Mouse (Mus musculus): ENCODE measurements at regions not wholly inside any gene's neighbourhood (a gene's known extent, or its start where the extent isn't known, plus 50 kb on each side); places are given as distances from the start of the nearest gene placed in this dataset.

DNA sequence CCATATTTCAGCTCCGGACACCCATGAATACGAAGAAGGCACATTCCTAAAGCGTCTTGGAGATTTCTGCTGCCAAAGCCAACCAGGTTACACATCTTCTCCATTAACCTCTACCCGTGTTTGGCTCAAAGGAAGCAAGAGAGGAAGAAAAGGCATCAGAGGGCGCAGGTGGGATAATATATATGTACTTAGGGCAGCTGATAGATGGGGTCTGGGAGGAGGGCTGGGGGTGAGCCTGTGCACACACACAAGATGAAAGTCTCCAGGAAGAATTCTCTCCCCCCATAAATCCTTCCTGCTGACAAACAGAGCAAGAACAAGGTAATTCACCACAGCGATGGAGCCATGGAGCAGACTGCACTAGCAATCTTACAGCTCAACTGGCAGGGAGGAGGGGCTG, 529.5 kb upstream of the Kdm8 start:
- Histone ChIP-seq H3K27ac (ENCODE audit: low read depth, low read length) (0 out of 2 replicates have a peak overlapping the region, but pooled peaks have one; percentile 14), H3K27me3 (ENCODE audit: control insufficient read depth, insufficient read depth, low read length) (no peaks in the 10 kb centered on the region), H3K4me2 (ENCODE audit: low read depth) (no peak overlapping the region), H3K36me3 (ENCODE audit: control insufficient read depth, insufficient read depth, low read length) (no peaks in the 10 kb centered on the region), H3K4me1 (ENCODE audit: control insufficient read depth, insufficient read depth, low read length) (no peaks in the 10 kb centered on the region), H3K9me3 (ENCODE audit: control insufficient read depth, low read length) (no peaks in the 10 kb centered on the region), H3K4me3 (ENCODE audit: low read depth, low read length) (no peak overlapping the region), H3K9ac (ENCODE audit: low read length) (no peak overlapping the region)
- ATAC-seq (ENCODE audit: insufficient read depth, low FRiP score, low TSS enrichment) (no peak), DNase-seq (ENCODE audit: low spot score) (no peak)
- 53% methylated on average over 6 of the region's 6 CpGs for whole genome bisulfite sequencing

GRCm38 (mm10) chr7:124915637-124916036, 528.8 kb upstream of the Kdm8 start:
- no peak overlapping the region for H3K4me3 ChIP-seq (ENCODE audit: low read depth, low read length)
- H3K27ac ChIP-seq (ENCODE audit: low read depth, low read length), result no peak overlapping the region
- ATAC-seq (ENCODE audit: insufficient read depth, low FRiP score, low TSS enrichment) (no peak), DNase-seq (ENCODE audit: low spot score) (no peak)
- no peaks in the 10 kb centered on the region for H3K9me3 ChIP-seq (ENCODE audit: control insufficient read depth, low read length)
- H3K4me2 ChIP-seq (ENCODE audit: low read depth), result no peak overlapping the region
- H3K4me1 ChIP-seq (ENCODE audit: control insufficient read depth, insufficient read depth, low read length), result no peaks in the 10 kb centered on the region
- no peak overlapping the region for H3K9ac ChIP-seq (ENCODE audit: low read length)
- H3K27me3 ChIP-seq (ENCODE audit: control insufficient read depth, insufficient read depth, low read length), result no peaks in the 10 kb centered on the region
- H3K36me3 ChIP-seq (ENCODE audit: control insufficient read depth, insufficient read depth, low read length), result no peaks in the 10 kb centered on the region
- 71% methylated on average over 5 of the region's 5 CpGs for WGBS

DNA sequence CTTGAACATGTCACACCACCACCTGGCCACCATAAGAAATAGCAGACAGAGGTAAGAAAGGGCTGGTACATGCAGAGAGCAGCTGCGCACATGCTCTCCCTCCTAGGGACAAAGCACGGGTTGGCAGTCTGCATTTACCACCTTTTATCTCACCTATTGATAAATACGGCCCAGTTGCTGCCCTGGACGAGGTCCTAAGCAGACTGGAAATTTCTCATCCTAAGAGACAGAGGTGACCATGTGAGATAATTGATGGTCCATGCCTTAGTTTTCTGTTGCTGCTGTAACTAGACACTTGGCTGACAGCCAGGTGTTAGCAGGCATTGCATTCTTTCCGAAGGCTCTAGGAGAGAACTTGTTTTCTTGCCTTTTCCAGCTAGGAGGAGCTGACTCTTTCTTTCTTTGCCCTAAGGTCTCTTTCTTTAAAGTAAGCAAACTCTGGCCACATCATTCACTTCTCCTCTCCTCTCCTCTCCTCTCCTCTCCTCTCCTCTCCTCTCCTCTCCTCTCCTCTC, 526.8 kb upstream of the Kdm8 start:
- Histone ChIP-seq H3K4me2 (ENCODE audit: low read depth) (no peak overlapping the region), H3K36me3 (ENCODE audit: control insufficient read depth, insufficient read depth, low read length) (no peaks in the 10 kb centered on the region), H3K9ac (ENCODE audit: low read length) (no peak overlapping the region), H3K27me3 (ENCODE audit: control insufficient read depth, insufficient read depth, low read length) (no peaks in the 10 kb centered on the region), H3K4me3 (ENCODE audit: low read depth, low read length) (no peak overlapping the region), H3K27ac (ENCODE audit: low read depth, low read length) (no peak overlapping the region), H3K4me1 (ENCODE audit: control insufficient read depth, insufficient read depth, low read length) (no peaks in the 10 kb centered on the region), H3K9me3 (ENCODE audit: control insufficient read depth, low read length) (no peaks in the 10 kb centered on the region)
- whole genome bisulfite sequencing, result 55% methylated on average over 5 of the region's 5 CpGs
- DNase-seq (ENCODE audit: low spot score) (no peak), ATAC-seq (ENCODE audit: insufficient read depth, low FRiP score, low TSS enrichment) (no peak)

GRCm38 (mm10) chr7:124922806-124923205, 521.7 kb upstream of the Kdm8 start:
- H3K27ac ChIP-seq (ENCODE audit: low read depth, low read length), result no peak overlapping the region
- H3K27me3 ChIP-seq (ENCODE audit: control insufficient read depth, insufficient read depth, low read length), result no peaks in the 10 kb centered on the region
- H3K4me3 ChIP-seq (ENCODE audit: low read depth, low read length), result no peak overlapping the region
- H3K9me3 ChIP-seq (ENCODE audit: control insufficient read depth, low read length), result no peaks in the 10 kb centered on the region
- H3K9ac ChIP-seq (ENCODE audit: low read length), result no peak overlapping the region
- ATAC-seq (ENCODE audit: insufficient read depth, low FRiP score, low TSS enrichment) (no peak), DNase-seq (ENCODE audit: low spot score) (no peak)
- no peak overlapping the region for H3K4me2 ChIP-seq (ENCODE audit: low read depth)
- WGBS, result 88% methylated on average over 7 of the region's 7 CpGs
- H3K36me3 ChIP-seq (ENCODE audit: control insufficient read depth, insufficient read depth, low read length), result no peaks in the 10 kb centered on the region
- H3K4me1 ChIP-seq (ENCODE audit: control insufficient read depth, insufficient read depth, low read length), result no peaks in the 10 kb centered on the region

- WGBS, result 84% methylated on average over 3 of the region's 3 CpGs
- H3K27ac ChIP-seq (ENCODE audit: low read depth, low read length), result no peak overlapping the region
- no peaks in the 10 kb centered on the region for H3K27me3 ChIP-seq (ENCODE audit: control insufficient read depth, insufficient read depth, low read length)
- no peak overlapping the region for H3K4me3 ChIP-seq (ENCODE audit: low read depth, low read length)
- no peaks in the 10 kb centered on the region for H3K9me3 ChIP-seq (ENCODE audit: control insufficient read depth, low read length)
- ATAC-seq (ENCODE audit: insufficient read depth, low FRiP score, low TSS enrichment), result no peak
- H3K36me3 ChIP-seq (ENCODE audit: control insufficient read depth, insufficient read depth, low read length), result no peaks in the 10 kb centered on the region
- no peak for DNase-seq (ENCODE audit: low spot score)
- no peak overlapping the region for H3K9ac ChIP-seq (ENCODE audit: low read length)
- H3K4me1 ChIP-seq (ENCODE audit: control insufficient read depth, insufficient read depth, low read length), result no peaks in the 10 kb centered on the region
- no peak overlapping the region for H3K4me2 ChIP-seq (ENCODE audit: low read depth)
Observed at GRCm38 (mm10) chr7:124933573-124933972, 510.9 kb upstream of the Kdm8 start.

DNA sequence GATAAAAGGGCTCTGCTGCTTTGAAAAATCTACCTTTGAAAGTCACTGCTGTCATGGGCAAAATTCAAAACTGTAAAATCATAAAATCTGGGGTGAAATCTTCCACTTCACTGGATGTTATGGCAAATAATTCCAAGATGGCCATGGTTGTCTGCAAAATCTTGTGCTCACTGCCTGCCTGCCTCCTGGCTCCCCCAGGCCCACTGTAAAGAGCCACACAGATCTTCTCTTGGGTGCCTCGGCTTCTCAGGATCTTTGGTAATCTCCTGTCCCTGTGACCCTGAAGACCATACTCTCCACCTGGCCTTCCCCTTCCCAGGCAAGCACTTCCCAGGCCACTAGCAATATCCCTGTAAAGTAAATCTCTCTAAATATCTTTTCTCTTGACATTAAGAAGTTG, 505.1 kb upstream of the Kdm8 start:
- no peak overlapping the region for H3K27ac ChIP-seq (ENCODE audit: low read depth, low read length)
- ATAC-seq (ENCODE audit: insufficient read depth, low FRiP score, low TSS enrichment), result no peak
- 78% methylated on average over 1 of the region's 1 CpGs for WGBS

GRCm38 (mm10) chr7:124941527-124941926, 502.9 kb upstream of the Kdm8 start:
- ATAC-seq (ENCODE audit: insufficient read depth, low FRiP score, low TSS enrichment) (no peak), DNase-seq (ENCODE audit: low spot score) (no peak)
- Histone ChIP-seq H3K27me3 (ENCODE audit: control insufficient read depth, insufficient read depth, low read length) (no peaks in the 10 kb centered on the region), H3K4me3 (ENCODE audit: low read depth, low read length) (no peak overlapping the region), H3K9ac (ENCODE audit: low read length) (no peak overlapping the region), H3K36me3 (ENCODE audit: control insufficient read depth, insufficient read depth, low read length) (no peaks in the 10 kb centered on the region), H3K4me2 (ENCODE audit: low read depth) (no peak overlapping the region), H3K27ac (ENCODE audit: low read depth, low read length) (no peak overlapping the region), H3K4me1 (ENCODE audit: control insufficient read depth, insufficient read depth, low read length) (no peaks in the 10 kb centered on the region), H3K9me3 (ENCODE audit: control insufficient read depth, low read length) (no peaks in the 10 kb centered on the region)
- 73% methylated on average over 4 of the region's 4 CpGs for WGBS

More for the DNA sequence above, 505.1 kb upstream of the Kdm8 start:
- H3K36me3 ChIP-seq (ENCODE audit: control insufficient read depth, insufficient read depth, low read length), result no peaks in the 10 kb centered on the region
- DNase-seq (ENCODE audit: low spot score), result no peak
- H3K9ac ChIP-seq (ENCODE audit: low read length), result no peak overlapping the region
- H3K4me1 ChIP-seq (ENCODE audit: control insufficient read depth, insufficient read depth, low read length), result no peaks in the 10 kb centered on the region
- H3K27me3 ChIP-seq (ENCODE audit: control insufficient read depth, insufficient read depth, low read length), result no peaks in the 10 kb centered on the region
- no peaks in the 10 kb centered on the region for H3K9me3 ChIP-seq (ENCODE audit: control insufficient read depth, low read length)
- no peak overlapping the region for H3K4me3 ChIP-seq (ENCODE audit: low read depth, low read length)
- no peak overlapping the region for H3K4me2 ChIP-seq (ENCODE audit: low read depth)

GRCm38 (mm10) chr7:124946424-124946823, 498.1 kb upstream of the Kdm8 start:
- ATAC-seq (ENCODE audit: insufficient read depth, low FRiP score, low TSS enrichment), result no peak
- Histone ChIP-seq H3K36me3 (ENCODE audit: control insufficient read depth, insufficient read depth, low read length) (no peaks in the 10 kb centered on the region), H3K4me1 (ENCODE audit: control insufficient read depth, insufficient read depth, low read length) (no peaks in the 10 kb centered on the region), H3K9me3 (ENCODE audit: control insufficient read depth, low read length) (no peaks in the 10 kb centered on the region), H3K9ac (ENCODE audit: low read length) (no peak overlapping the region), H3K4me3 (ENCODE audit: low read depth, low read length) (no peak overlapping the region), H3K27ac (ENCODE audit: low read depth, low read length) (no peak overlapping the region), H3K4me2 (ENCODE audit: low read depth) (no peak overlapping the region), H3K27me3 (ENCODE audit: control insufficient read depth, insufficient read depth, low read length) (no peaks in the 10 kb centered on the region)
- DNase-seq (ENCODE audit: low spot score), result no peak
- 59% methylated on average over 1 of the region's 1 CpGs for WGBS

- Histone ChIP-seq H3K4me3 (ENCODE audit: low read depth, low read length) (no peak overlapping the region), H3K4me1 (ENCODE audit: control insufficient read depth, insufficient read depth, low read length) (no peaks in the 10 kb centered on the region), H3K36me3 (ENCODE audit: control insufficient read depth, insufficient read depth, low read length) (no peaks in the 10 kb centered on the region), H3K27me3 (ENCODE audit: control insufficient read depth, insufficient read depth, low read length) (no peaks in the 10 kb centered on the region), H3K4me2 (ENCODE audit: low read depth) (no peak overlapping the region), H3K9me3 (ENCODE audit: control insufficient read depth, low read length) (no peaks in the 10 kb centered on the region), H3K27ac (ENCODE audit: low read depth, low read length) (no peak overlapping the region), H3K9ac (ENCODE audit: low read length) (no peak overlapping the region)
- WGBS, result 84% methylated on average over 6 of the region's 6 CpGs
- DNase-seq (ENCODE audit: low spot score) (no peak), ATAC-seq (ENCODE audit: insufficient read depth, low FRiP score, low TSS enrichment) (no peak)
Observed at GRCm38 (mm10) chr7:124957329-124957728, 487.1 kb upstream of the Kdm8 start.
